Mouse (Mus musculus): ENCODE data around the gene Thra.

Gene Thra

GRCm38 (mm10) chr11:98764746-98765145 is 24.3 kb downstream of the Thra start:
- DNase-seq (ENCODE audit: low spot score in 2 of 2) = no peak

- peak in 1 of 2 experiments; percentile 61 for DNase-seq (ENCODE audit: low spot score in 2 of 2)
Measured at GRCm38 (mm10) chr11:98765421-98766309, 25.2 kb downstream of the Thra start.

- no peak for DNase-seq (ENCODE audit: low spot score in 2 of 2)
Measured at GRCm38 (mm10) chr11:98766346-98766745, 25.9 kb downstream of the Thra start.

DNA sequence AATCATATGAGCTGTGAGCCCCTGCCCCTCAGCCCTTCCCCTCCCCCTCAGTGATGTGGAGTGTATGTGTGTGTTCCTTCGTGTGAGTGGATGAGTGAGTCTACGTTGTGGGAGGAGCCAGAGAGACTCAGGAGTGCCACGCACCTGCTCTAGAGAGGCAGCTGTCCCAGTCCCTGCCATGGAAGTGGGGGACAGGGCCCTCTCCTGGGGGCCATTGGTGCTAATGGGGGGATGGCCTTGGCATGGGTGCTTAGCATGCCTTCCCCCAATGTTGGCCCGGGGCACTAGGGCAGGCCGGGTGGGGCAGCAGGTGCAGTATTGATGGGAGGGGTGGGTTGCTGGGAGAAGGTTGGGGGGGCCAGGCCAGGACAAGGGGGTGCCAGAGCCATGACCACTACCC is 26.4 kb downstream of the Thra start:
- DNase-seq (ENCODE audit: low spot score in 2 of 2) = peak in 1 of 2 experiments; percentile 61

- peak; percentile 65 to 73 for DNase-seq (ENCODE audit: low spot score in 2 of 2)
Measured at GRCm38 (mm10) chr11:98767276-98767675, 26.8 kb downstream of the Thra start.

- DNase-seq (ENCODE audit: low spot score in 2 of 2) = no peak
Measured at GRCm38 (mm10) chr11:98767713-98768112, 27.3 kb downstream of the Thra start.

DNA sequence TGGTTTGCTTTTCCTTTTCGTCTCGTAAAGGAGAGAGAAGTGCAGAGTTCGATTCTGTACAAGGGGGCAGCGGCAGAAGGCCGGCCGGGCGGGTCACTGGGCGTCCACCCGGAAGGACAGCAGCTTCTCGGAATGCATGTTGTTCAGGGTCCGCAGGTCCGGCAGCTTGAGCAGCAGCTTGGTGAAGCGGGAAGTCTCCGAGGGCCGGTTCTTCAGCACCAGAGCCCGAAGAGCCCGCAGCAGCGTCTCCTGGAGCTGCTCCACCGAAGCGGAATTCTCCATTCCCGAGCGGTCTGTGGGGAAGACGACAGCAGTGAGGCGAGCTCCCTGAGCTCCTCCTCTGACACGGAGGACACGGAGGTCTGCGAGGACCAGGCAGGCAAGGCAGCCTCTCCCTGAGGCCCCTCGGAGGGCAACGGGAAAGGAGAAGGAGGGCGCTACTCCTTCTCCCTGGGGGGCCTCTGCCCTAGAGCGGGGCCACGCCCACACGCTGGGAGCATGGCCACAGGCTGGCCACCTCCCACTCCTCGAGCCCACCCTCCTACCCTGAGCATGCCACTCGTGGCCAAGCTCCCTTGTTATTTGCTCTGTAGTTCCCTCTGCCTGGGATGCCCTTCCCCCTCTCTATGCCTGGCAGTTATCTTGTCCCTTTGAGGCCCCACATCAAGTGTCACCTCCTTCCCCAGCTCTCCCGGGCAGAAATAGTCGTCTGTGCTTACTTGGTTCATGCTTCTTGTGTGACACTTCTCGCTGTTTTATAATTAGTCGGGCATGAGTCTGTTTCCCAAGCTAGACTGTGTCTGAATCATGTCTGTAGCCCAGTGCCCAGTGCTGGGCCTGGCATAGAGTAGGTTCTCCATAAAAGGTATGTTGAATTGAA is 27.9 kb downstream of the Thra start:
- peak in 1 of 2 experiments; percentile 66 for DNase-seq (ENCODE audit: low spot score in 2 of 2)

DNA sequence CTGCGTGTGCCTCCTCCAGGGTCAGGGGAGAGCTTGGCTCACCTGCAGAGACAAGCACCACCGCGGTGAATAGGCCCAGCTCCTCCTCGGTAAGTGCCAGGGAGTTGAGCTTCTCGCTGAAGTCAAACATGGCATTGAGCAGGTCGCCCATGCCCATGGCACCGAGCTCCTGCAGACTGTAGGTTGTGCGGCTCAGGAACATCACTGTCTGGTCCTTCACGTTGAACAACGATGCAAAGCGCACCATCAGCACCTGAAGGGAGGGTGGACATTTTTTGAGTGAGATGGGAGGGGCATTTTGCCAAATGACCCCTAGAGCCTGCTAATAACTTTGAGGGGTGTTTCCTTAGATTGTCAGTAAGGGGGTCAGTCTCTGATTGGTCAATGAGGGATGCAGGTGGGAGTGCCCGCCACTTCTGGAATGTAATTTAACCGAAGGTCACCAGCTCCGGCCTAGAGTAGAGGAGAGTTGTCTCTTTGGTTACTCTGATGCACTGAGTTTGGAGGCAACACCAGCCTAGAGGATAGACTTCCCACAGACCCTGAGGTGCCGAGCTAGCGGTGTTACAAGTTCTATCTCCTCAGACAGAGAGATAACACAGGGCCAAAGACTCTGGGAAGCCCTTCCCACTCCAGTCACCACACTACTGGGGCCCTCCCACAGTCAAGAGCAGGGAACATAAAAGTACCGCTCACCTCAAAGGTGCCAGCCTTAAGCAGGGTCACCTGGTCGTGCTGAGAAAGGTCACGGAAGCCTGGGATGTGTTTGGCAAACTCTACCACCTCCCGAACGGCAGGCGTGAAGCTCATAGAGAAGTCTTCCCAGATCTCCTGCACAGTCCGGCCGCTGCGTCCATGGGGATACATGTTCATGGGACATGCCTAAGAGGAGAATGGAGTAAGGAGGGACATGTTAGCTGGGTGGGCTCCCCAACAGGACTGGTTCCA is 28.8 kb downstream of the Thra start:
- peak in 1 of 2 experiments; percentile 64 for DNase-seq (ENCODE audit: low spot score in 2 of 2)

DNA sequence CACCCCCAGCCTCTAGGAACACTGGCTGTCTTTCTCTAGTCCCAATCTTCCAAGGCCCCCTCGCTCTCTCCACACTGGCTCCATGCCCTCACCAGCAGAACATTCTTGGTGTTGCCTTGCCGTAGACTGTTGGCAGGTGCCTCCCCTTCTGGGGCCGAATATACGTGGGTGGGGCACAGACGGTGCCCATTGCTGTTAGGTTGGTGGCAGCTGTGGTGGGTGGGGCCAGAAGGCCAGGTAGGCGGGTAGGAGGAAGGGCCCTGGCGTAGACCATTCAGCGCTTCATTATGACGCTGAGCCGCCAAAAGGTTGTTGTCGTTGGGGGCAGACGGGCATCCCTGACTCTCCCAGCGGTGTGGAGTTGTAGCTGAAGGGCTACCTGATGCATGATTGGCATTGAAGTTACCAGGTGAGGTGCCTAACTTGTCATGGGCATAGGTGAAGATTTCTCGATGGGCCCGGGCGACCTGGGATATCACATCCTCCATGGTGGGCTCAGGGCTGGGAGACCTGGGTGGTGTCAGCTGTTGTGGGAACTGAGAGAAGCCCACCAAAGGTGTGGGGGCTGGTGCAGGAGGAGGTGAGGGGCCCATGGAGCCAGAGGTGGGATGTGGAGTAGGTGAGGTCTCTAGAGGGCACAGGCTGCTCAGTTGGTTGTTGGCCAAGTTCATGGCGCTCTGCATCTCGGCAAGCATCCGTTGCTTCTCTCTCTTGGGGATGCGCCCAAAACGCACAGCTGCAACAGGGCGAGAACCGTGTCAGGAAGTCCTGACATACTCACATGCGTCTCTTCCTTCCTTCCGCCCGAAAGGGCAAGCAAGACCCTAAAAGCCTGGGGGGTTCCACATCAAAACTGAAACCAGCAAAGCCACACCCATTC is 29.9 kb downstream of the Thra start:
- DNase-seq (ENCODE audit: low spot score in 2 of 2) = peak in 1 of 2 experiments; percentile 67

- DNase-seq (ENCODE audit: low spot score in 2 of 2) = no peak
Measured at GRCm38 (mm10) chr11:98771131-98771530, 30.7 kb downstream of the Thra start.

DNA sequence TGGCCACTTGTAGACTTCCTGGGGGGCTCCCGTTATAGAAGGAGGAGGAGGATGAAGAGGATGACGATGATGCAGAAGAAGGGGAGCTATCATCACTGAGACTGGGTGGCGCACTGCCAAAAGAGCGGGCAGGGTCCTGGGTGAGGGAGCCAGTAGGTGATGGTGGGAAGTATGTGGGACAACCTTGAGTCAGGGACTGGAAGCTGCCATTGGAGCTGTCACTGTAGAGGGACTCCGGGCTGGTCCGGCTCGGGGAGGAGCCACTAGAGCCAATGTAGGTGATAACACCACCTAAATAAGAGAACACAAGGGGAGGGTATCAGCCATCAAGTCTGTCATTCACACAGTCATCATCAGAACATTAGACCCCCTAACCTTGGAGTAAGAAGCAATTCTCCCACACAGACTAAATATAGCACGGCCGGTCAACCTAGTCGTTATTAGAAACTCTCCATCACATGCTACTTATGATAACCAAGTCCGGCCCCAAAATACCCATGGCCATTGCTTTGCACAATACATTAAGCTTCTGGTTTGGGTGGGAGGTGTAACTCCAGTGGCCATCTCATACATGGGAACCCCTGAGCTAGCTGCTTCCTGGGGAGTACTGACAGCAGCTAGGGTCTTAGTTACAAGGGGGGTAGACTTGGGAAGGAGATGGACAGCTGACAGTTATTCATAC is 31.5 kb downstream of the Thra start:
- peak in 1 of 2 experiments; percentile 63 for DNase-seq (ENCODE audit: low spot score in 2 of 2)

- peak in 1 of 2 experiments; percentile 65 for DNase-seq (ENCODE audit: low spot score in 2 of 2)
Measured at GRCm38 (mm10) chr11:98772667-98773171, 32.3 kb downstream of the Thra start.

DNA sequence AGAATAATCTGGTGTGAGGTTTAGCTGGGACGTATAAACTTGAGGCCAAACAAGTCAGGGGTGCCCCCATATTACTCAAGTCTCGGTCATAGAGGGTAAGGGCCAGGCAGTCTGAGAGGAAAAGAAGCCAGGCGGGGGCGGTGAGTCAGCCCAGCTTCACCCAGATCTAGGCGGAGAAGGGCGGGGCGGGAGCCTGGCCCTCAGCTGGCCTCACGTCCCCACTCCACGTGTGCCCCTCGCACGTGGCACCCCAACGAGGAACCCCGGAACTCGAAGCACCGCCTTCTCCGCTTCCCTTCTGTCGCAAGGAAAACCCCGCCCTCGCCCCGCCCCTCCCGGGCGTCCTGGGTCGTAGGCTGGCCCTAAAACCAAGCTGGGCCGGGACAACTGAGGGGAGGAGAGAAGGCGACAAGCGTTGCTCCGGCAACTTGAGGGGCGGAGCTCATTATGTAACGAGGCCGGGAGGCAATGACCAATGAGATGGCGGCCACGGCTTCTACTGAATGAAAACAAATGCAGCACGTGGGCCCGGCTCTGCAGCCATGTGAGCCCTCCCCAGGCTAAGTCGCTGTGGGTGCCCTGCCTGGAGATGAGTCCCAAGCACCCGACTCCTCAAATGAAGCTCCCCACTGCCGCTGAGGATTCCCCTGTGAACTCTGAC is 33.3 kb downstream of the Thra start:
- DNase-seq (ENCODE audit: low spot score in 2 of 2) = peak; percentile 96

GRCm38 (mm10) chr11:98774582-98775347 is 34.3 kb downstream of the Thra start, which contains the start of gene Nr1d1:
Nr1d1 (minus strand) TSS chr11:98775333.
- DNase-seq (ENCODE audit: low spot score in 2 of 2) = no peak

DNA sequence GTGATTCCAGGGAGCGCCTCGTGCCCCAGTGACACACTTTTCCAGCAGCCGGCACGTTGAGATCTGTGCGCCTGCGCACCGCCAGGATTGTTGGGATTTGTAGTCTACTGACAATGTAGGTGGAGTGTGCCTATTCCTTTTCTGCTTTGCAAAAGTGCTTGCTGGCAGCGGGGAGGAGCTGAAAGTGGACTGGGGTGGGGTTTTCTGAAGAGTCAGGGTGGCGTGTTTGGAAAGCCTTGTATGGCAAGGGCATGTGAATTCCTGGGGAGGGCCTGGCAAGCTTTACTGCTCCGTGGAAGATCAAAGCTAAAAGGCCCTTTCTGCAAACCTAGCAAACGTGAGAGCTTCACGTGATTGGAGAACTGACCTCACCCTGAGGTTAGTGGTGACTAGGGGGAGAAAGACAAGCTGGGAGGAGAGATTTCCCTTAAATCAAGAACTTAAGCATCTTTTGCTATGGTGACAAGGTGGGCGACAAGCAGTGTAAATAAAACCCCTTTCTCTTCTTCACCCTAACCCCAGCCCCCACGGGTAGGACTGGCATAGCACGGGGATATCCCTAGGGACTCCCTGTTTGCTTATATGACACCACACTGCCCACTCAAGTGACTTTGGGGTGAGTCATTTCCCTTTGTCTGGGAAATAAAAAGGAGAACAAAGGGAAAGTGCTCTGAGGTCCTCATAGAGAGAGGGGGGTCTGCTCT is 35.1 kb downstream of the Thra start:
- DNase-seq (ENCODE audit: low spot score in 2 of 2) = peak; percentile 82 to 88

- no peak for DNase-seq (ENCODE audit: low spot score in 2 of 2)
Measured at GRCm38 (mm10) chr11:98776052-98776764, 35.8 kb downstream of the Thra start.
